Mouse (Mus musculus): ENCODE measurements around the gene Vmn1r194. TPM values are rescaled to one million over a fixed set of nuclear protein-coding genes. Genes with fewer than 3 reads are reported as not detected.

Gene Vmn1r194
- not detected for polyA plus RNA-seq (2014; fragmentation: Illumina TruSeq; extraction: RNeasy Lipid Tissue Mini Kit (QIAGEN cat#74804); ENCODE audit: low read depth, low replicate concordance)

GRCm38 (mm10) chr13:22243915-22244314, at the start of gene Vmn1r194:
TSS of gene Vmn1r194 (plus strand) at chr13:22244215.

GRCm38 (mm10) chr13:22223060-22223459, 21.0 kb upstream of the Vmn1r194 start, which contains the start of gene Vmn1r193:
TSS of gene Vmn1r193 (minus strand) at chr13:22223160.

DNA sequence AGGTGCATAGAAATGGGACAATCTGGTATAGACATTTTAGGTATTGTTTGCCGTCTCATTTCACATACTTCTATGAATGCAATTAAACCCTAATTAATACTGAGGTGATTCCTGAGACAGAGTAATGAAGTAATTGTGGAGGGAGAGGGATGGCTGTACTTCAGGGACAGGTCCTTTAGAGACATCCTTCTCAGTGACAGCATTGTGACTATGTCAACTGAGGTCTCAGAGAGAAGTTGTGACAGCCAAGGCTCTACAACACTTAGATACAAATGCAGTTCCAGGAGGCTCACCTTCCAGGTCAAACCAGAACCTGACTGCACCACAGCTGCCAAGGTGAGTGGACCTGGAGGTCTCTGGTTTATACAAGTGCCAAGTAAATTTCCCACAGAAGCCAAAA, 26.2 kb downstream of the Vmn1r194 start, which contains the start of gene Vmn1r195:
Gene Vmn1r195, plus strand, starts transcription at position 301 of the 400 bp plus-strand sequence.

GRCm38 (mm10) chr13:22289620-22290019, 45.6 kb downstream of the Vmn1r194 start, which contains the start of gene Vmn1r196:
TSS of gene Vmn1r196 (plus strand) at chr13:22289920.

Other genes with a start within 250 kb of the Vmn1r194 start
- 0.35 TPM for gene Prss16, start 234.5 kb upstream of the Vmn1r194 start, polyA plus RNA-seq (2014; fragmentation: Illumina TruSeq; extraction: RNeasy Lipid Tissue Mini Kit (QIAGEN cat#74804); ENCODE audit: low read depth, low replicate concordance)
- not detected for gene Hist1h2ah, start 208.6 kb upstream of the Vmn1r194 start, polyA plus RNA-seq (2014; fragmentation: Illumina TruSeq; extraction: RNeasy Lipid Tissue Mini Kit (QIAGEN cat#74804); ENCODE audit: low read depth, low replicate concordance)
- not detected for gene Hist1h2bk, start 208.3 kb upstream of the Vmn1r194 start, polyA plus RNA-seq (2014; fragmentation: Illumina TruSeq; extraction: RNeasy Lipid Tissue Mini Kit (QIAGEN cat#74804); ENCODE audit: low read depth, low replicate concordance)
- gene Hist1h4i, start 202.9 kb upstream of the Vmn1r194 start, polyA plus RNA-seq (2014; fragmentation: Illumina TruSeq; extraction: RNeasy Lipid Tissue Mini Kit (QIAGEN cat#74804); ENCODE audit: low read depth, low replicate concordance): 7.8 TPM
- gene Hist1h2ag, start 201.3 kb upstream of the Vmn1r194 start, polyA plus RNA-seq (2014; fragmentation: Illumina TruSeq; extraction: RNeasy Lipid Tissue Mini Kit (QIAGEN cat#74804); ENCODE audit: low read depth, low replicate concordance): not detected
- not detected for gene Hist1h2bj, start 201.0 kb upstream of the Vmn1r194 start, polyA plus RNA-seq (2014; fragmentation: Illumina TruSeq; extraction: RNeasy Lipid Tissue Mini Kit (QIAGEN cat#74804); ENCODE audit: low read depth, low replicate concordance)
- not detected for gene Vmn1r188, start 159.8 kb upstream of the Vmn1r194 start, polyA plus RNA-seq (2014; fragmentation: Illumina TruSeq; extraction: RNeasy Lipid Tissue Mini Kit (QIAGEN cat#74804); ENCODE audit: low read depth, low replicate concordance)
- gene Vmn1r189, start 138.4 kb upstream of the Vmn1r194 start, polyA plus RNA-seq (2014; fragmentation: Illumina TruSeq; extraction: RNeasy Lipid Tissue Mini Kit (QIAGEN cat#74804); ENCODE audit: low read depth, low replicate concordance): not detected
- gene Vmn1r191, start 60.2 kb upstream of the Vmn1r194 start, polyA plus RNA-seq (2014; fragmentation: Illumina TruSeq; extraction: RNeasy Lipid Tissue Mini Kit (QIAGEN cat#74804); ENCODE audit: low read depth, low replicate concordance): not detected
- not detected for gene Vmn1r192, start 53.1 kb upstream of the Vmn1r194 start, polyA plus RNA-seq (2014; fragmentation: Illumina TruSeq; extraction: RNeasy Lipid Tissue Mini Kit (QIAGEN cat#74804); ENCODE audit: low read depth, low replicate concordance)
- gene Vmn1r193, start 21.1 kb upstream of the Vmn1r194 start, polyA plus RNA-seq (2014; fragmentation: Illumina TruSeq; extraction: RNeasy Lipid Tissue Mini Kit (QIAGEN cat#74804); ENCODE audit: low read depth, low replicate concordance): not detected
- gene Vmn1r195, start 26.3 kb downstream of the Vmn1r194 start, polyA plus RNA-seq (2014; fragmentation: Illumina TruSeq; extraction: RNeasy Lipid Tissue Mini Kit (QIAGEN cat#74804); ENCODE audit: low read depth, low replicate concordance): not detected
- gene Vmn1r196, start 45.7 kb downstream of the Vmn1r194 start, polyA plus RNA-seq (2014; fragmentation: Illumina TruSeq; extraction: RNeasy Lipid Tissue Mini Kit (QIAGEN cat#74804); ENCODE audit: low read depth, low replicate concordance): not detected
- not detected for gene Vmn1r197, start 80.4 kb downstream of the Vmn1r194 start, polyA plus RNA-seq (2014; fragmentation: Illumina TruSeq; extraction: RNeasy Lipid Tissue Mini Kit (QIAGEN cat#74804); ENCODE audit: low read depth, low replicate concordance)
- gene Vmn1r198, start 106.1 kb downstream of the Vmn1r194 start, polyA plus RNA-seq (2014; fragmentation: Illumina TruSeq; extraction: RNeasy Lipid Tissue Mini Kit (QIAGEN cat#74804); ENCODE audit: low read depth, low replicate concordance): not detected
- not detected for gene Vmn1r199, start 135.6 kb downstream of the Vmn1r194 start, polyA plus RNA-seq (2014; fragmentation: Illumina TruSeq; extraction: RNeasy Lipid Tissue Mini Kit (QIAGEN cat#74804); ENCODE audit: low read depth, low replicate concordance)
- gene Vmn1r200, start 146.2 kb downstream of the Vmn1r194 start, polyA plus RNA-seq (2014; fragmentation: Illumina TruSeq; extraction: RNeasy Lipid Tissue Mini Kit (QIAGEN cat#74804); ENCODE audit: low read depth, low replicate concordance): not detected
- gene Vmn1r201, start 227.7 kb downstream of the Vmn1r194 start, polyA plus RNA-seq (2014; fragmentation: Illumina TruSeq; extraction: RNeasy Lipid Tissue Mini Kit (QIAGEN cat#74804); ENCODE audit: low read depth, low replicate concordance): not detected

All from adrenal gland, adult 10 weeks (tissue).